Mouse (Mus musculus): Measurements from ENCODE around the gene Skp2. TPM values are rescaled to one million over a fixed set of nuclear protein-coding genes. Genes with fewer than 3 reads are reported as not detected.

The Skp2 gene
- polyA plus RNA-seq (2014; fragmentation: Illumina TruSeq; extraction: RNeasy Lipid Tissue Mini Kit (QIAGEN cat#74804); ENCODE audit: low read depth, low replicate concordance) = 5.5 TPM

DNA sequence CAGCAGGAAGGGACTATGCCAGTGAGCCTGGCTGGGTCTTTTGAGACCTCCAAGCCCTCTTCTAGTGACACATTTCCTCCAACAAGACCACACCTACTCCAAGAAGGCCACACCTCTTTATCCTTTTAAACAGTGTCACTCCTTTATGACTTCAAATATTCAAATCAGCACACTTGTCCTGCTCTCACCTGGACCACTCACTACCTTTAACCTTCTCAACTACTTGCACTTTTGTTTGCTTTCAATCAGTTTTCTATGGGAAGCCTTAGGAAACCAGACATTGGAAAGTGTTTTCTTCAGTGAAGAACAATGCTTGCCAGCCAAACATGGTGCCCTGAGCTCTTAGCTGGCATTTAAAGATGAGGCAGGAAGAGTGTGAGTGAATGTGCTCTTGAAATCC, at the start of gene Skp2:
TSS of gene Skp2 (minus strand) at position 101 of the 400 bp plus-strand sequence.

GRCm38 (mm10) chr15:9140252-9140680, 15.0 kb downstream of the Skp2 start, which contains the start of gene Lmbrd2:
Gene Lmbrd2 (plus strand): TSS chr15:9140550.

GRCm38 (mm10) chr15:9070912-9071555, 84.2 kb downstream of the Skp2 start, which contains the start of gene Nadk2:
Gene Nadk2 (plus strand): TSS chr15:9071260.

Other genes starting within 250 kb of the Skp2 start
- not detected for gene Ranbp3l, start 187.5 kb downstream of the Skp2 start, polyA plus RNA-seq (2014; fragmentation: Illumina TruSeq; extraction: RNeasy Lipid Tissue Mini Kit (QIAGEN cat#74804); ENCODE audit: low read depth, low replicate concordance)
- 158 TPM for gene Nadk2, start 84.2 kb downstream of the Skp2 start, polyA plus RNA-seq (2014; fragmentation: Illumina TruSeq; extraction: RNeasy Lipid Tissue Mini Kit (QIAGEN cat#74804); ENCODE audit: low read depth, low replicate concordance)
- 102 TPM for gene Lmbrd2, start 14.9 kb downstream of the Skp2 start, polyA plus RNA-seq (2014; fragmentation: Illumina TruSeq; extraction: RNeasy Lipid Tissue Mini Kit (QIAGEN cat#74804); ENCODE audit: low read depth, low replicate concordance)
- not detected for gene Ugt3a1, start 121.5 kb upstream of the Skp2 start, polyA plus RNA-seq (2014; fragmentation: Illumina TruSeq; extraction: RNeasy Lipid Tissue Mini Kit (QIAGEN cat#74804); ENCODE audit: low read depth, low replicate concordance)
- 0.47 TPM for gene Ugt3a2, start 180.1 kb upstream of the Skp2 start, polyA plus RNA-seq (2014; fragmentation: Illumina TruSeq; extraction: RNeasy Lipid Tissue Mini Kit (QIAGEN cat#74804); ENCODE audit: low read depth, low replicate concordance)